Mouse (Mus musculus): Measurements from ENCODE around the gene Ano6. TPM values are rescaled to one million over a fixed set of nuclear protein-coding genes. Genes with fewer than 3 reads are reported as not detected.

Ano6 gene
- polyA plus RNA-seq, 1 experiment from 2014 or later, result 8.4 TPM

DNA sequence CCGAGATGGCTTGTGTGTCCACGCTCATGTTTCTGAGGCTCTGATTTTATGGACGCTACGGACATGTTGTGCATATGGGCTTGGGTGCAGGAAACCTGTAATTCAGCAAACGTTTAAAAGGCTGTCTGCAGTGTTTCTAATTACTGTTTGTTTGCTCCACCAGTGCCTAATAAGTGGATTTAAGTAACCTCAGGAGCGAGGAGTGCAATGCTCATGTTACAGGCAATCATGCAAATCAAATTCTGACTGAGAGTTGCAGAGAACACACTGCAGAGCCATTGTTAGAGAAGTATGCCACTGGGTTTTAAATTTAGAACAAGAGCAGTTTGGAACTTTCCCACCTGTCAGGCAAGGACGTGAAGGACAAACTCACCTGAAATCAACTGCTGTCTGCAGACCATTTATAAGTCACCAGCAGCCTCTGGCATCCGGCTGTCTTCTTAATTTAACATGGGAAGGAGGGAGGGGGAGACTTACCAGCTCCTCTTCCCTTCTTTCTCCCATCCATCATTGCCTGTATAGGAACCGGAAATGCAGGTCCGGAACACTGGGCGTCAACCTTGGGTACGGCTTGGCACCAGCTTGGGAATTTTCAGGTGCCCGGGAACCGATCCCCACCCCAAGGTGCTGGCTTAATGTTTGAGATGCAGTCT lies 39.0 kb downstream of the Ano6 start:
- Histone ChIP-seq H3K27ac (replicated peaks) (no peak overlapping the region), H3K4me1 (replicated peaks) (peaks cover 15% of the 10 kb centered on the region), H3K9me3 (replicated peaks) (no peaks in the 10 kb centered on the region), H3K4me2 (no peak overlapping the region), H3K4me3 (replicated peaks) (no peak overlapping the region), H3K27me3 (no peaks in the 10 kb centered on the region), H3K9ac (no peak overlapping the region), H3K36me3 (replicated peaks) (no peaks in the 10 kb centered on the region)
- ATAC-seq (ENCODE audit: insufficient read depth), result no peak
- WGBS (ENCODE audit: insufficient replicate concordance), result 76% methylated on average over 14 of the region's 14 CpGs

DNA sequence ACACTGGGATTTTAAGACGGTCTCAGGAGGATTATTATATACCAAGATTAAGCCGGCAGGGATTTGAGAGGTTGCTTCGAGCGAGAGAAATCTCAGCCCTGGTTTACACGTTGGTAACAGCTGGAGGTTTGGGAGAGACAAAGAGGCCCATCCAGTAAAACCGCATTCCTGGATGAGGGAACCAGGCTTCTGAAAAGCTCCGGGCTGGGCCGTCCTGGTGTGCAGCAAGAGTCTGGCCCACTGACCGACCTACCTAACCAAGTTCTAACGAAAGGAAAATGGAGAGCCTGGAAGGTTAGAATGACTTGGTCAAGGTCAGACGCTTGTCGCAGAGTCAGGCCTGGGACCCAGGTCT lies 39.5 kb downstream of the Ano6 start:
- Histone ChIP-seq H3K27me3 (no peaks in the 10 kb centered on the region), H3K9ac (no peak overlapping the region), H3K4me3 (replicated peaks) (no peak overlapping the region), H3K4me1 (replicated peaks) (peaks cover 15% of the 10 kb centered on the region), H3K27ac (replicated peaks) (no peak overlapping the region), H3K9me3 (replicated peaks) (no peaks in the 10 kb centered on the region), H3K4me2 (no peak overlapping the region), H3K36me3 (replicated peaks) (no peaks in the 10 kb centered on the region)
- no peak for ATAC-seq (ENCODE audit: insufficient read depth)
- 73% methylated on average over 12 of the region's 12 CpGs for WGBS (ENCODE audit: insufficient replicate concordance)

DNA sequence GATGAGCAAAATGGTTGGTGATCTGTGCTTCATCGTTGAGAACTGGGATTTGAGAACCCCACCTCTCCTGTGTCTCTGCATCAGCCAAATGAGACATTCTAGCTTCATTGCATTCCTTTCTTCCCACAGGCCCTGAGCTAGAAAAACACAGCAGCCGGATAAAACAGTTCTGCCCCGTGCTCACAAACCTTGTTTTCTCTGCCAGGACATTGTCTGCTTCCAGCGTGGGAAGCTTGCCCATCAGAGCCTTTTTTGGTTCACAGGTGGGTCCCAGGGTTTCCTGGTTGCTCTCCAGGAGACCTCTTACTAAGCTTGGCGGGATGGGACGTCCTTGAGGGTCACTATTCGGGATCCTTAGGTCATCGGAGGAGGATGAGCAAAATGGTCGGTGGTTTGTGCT lies 42.6 kb downstream of the Ano6 start:
- no peak overlapping the region for H3K4me2 ChIP-seq
- peaks cover 26% of the 10 kb centered on the region for H3K4me1 ChIP-seq (replicated peaks)
- no peak overlapping the region for H3K27ac ChIP-seq (replicated peaks)
- no peak overlapping the region for H3K9ac ChIP-seq
- no peaks in the 10 kb centered on the region for H3K36me3 ChIP-seq (replicated peaks)
- no peak for ATAC-seq (ENCODE audit: insufficient read depth)
- H3K9me3 ChIP-seq (replicated peaks), result no peaks in the 10 kb centered on the region
- no peak overlapping the region for H3K4me3 ChIP-seq (replicated peaks)
- WGBS (ENCODE audit: insufficient replicate concordance), result 75% methylated on average over 9 of the region's 9 CpGs
- H3K27me3 ChIP-seq, result no peaks in the 10 kb centered on the region

DNA sequence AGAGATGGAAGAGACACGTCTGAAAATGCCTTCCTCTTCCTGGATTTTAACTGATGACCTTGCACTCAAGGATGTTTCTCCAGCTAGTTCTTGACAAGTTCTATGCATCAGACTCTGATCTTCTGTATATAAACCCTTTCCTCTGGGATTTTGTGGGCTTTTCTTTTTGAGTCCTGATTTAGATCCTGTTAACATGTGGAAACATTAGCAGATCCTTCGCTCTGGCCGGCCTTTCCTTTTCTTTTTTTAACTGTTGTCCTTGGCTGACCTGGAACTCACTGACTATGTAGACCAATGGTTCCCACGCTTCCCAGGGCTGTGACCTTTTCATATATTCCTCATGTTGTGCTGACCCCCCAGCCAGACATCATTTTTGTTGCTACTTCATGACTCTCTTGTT lies 45.4 kb downstream of the Ano6 start:
- 59% methylated on average over 4 of the region's 4 CpGs for WGBS (ENCODE audit: insufficient replicate concordance)
- Histone ChIP-seq H3K27me3 (no peaks in the 10 kb centered on the region), H3K4me2 (no peak overlapping the region), H3K9ac (no peak overlapping the region), H3K4me1 (replicated peaks) (peaks cover 40% of the 10 kb centered on the region), H3K27ac (replicated peaks) (no peak overlapping the region), H3K9me3 (replicated peaks) (no peaks in the 10 kb centered on the region), H3K36me3 (replicated peaks) (no peaks in the 10 kb centered on the region), H3K4me3 (replicated peaks) (no peak overlapping the region)
- ATAC-seq (ENCODE audit: insufficient read depth), result no peak

DNA sequence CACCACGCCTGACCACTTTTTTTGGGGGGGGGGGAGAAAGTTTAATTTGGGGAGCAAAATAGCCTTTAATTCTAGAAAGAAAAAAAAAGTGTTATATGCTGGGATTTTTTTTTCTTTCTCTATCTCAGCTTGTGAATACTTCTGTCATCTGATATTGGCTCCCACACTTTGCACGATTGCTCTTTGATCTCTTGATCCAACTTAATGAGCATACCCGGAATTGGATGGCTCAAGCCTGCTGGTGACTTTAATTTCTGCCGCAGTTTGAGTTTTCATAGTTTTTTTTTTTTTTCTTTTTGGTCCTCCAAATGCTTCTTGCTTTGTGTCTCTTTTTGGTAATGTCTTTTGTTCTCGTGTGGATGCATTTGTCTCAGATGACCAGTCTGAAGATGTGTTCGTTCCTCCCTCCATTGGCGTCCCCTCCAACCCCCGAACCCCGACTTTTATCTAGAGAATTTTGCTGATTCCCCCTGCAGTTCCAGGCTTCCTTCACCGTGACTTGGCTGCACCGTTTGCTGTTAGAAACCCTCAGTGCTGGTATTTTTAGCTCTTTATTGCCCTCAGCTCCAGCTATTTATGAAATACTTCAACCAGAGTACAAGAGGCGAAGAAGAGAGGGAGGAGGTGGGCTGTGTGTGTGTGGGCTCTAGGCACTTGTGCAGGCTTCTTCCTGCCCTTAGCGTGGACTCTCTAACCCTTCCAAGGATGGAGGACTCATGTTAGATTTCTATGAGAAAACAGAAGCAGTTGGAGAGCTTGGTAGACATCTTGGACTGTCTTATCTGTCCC lies 46.2 kb downstream of the Ano6 start:
- Histone ChIP-seq H3K9me3 (replicated peaks) (no peaks in the 10 kb centered on the region), H3K36me3 (replicated peaks) (no peaks in the 10 kb centered on the region), H3K9ac (no peak overlapping the region), H3K4me1 (replicated peaks) (peaks cover 40% of the 10 kb centered on the region), H3K4me2 (no peak overlapping the region), H3K4me3 (replicated peaks) (no peak overlapping the region), H3K27ac (replicated peaks) (peak overlapping the region; percentile 33; the same call in 1 of the 2 replicates), H3K27me3 (no peaks in the 10 kb centered on the region)
- no peak for ATAC-seq (ENCODE audit: insufficient read depth)
- 25% methylated on average over 13 of the region's 13 CpGs for WGBS (ENCODE audit: insufficient replicate concordance)

DNA sequence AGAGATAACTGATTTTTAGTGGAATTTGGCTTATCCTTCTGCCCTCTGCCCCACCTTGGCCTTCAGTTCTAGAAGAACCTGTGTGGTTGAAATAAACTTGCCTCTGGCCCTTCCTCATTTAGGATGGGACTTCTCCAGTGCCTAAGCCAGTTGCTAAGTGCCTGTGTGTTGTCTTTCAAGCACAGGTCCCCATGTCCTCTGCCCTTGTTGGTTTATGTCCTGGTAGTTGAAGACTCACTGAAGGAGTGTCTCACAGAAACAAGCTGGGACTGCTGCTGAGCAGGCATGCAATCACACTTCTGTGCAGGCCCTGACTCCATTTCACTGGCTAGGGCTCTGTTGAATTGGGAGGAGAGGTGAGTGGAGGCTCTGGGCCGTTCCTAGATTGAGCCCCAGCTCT lies 46.9 kb downstream of the Ano6 start:
- H3K4me2 ChIP-seq, result no peak overlapping the region
- H3K36me3 ChIP-seq (replicated peaks), result no peaks in the 10 kb centered on the region
- H3K4me3 ChIP-seq (replicated peaks), result no peak overlapping the region
- H3K4me1 ChIP-seq (replicated peaks), result peaks cover 40% of the 10 kb centered on the region
- H3K27ac ChIP-seq (replicated peaks), result peak overlapping the region; percentile 61
- WGBS (ENCODE audit: insufficient replicate concordance), result 28% methylated on average over 1 of the region's 1 CpGs
- no peak overlapping the region for H3K9ac ChIP-seq
- no peaks in the 10 kb centered on the region for H3K27me3 ChIP-seq
- no peaks in the 10 kb centered on the region for H3K9me3 ChIP-seq (replicated peaks)
- no peak for ATAC-seq (ENCODE audit: insufficient read depth)

DNA sequence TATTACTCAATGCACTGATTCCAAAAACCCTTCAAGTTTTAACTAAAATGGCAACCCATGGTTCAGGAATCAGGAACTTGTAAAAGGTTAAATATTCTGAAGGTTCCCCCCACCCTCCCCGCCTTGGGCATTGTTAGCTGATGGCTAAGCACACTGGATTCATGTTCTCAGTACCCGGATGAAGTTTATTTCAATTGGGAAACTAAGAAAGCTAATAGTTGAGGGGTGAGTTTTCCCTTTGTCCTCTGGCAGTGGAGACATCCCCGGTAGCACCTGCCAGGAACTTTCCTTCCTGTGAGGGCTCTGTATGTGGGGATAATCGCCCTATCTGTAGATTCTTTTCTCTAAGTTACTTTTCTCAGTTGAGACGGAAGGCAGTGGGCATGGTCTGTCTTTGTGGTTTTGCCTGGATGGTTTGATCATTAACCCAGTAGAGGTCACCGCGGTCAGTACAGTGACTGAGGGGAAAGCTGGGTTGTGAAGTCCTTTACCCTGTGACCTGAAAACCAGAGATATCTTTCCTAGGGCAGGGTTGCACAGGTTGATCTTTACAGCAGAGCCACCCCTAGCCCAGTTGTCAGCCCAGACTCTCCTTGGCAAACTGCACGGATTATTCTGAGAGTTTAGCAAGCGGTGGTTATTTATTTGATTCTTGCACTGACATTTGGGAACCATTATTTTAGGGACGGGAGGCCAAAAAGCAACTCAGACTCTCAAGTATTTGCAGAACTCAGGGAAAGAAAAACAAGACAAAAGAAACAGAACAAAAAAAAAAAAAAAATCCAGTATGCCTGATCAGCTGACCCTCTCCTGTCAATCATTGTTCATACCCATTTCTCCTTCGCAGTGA lies 47.8 kb downstream of the Ano6 start:
- Histone ChIP-seq H3K4me2 (peak overlapping the region; percentile 38), H3K9ac (no peak overlapping the region), H3K4me3 (replicated peaks) (no peak overlapping the region), H3K9me3 (replicated peaks) (no peaks in the 10 kb centered on the region), H3K4me1 (replicated peaks) (peaks cover 40% of the 10 kb centered on the region), H3K27me3 (no peaks in the 10 kb centered on the region), H3K36me3 (replicated peaks) (no peaks in the 10 kb centered on the region), H3K27ac (replicated peaks) (peak overlapping the region; percentile 71)
- 9% methylated on average over 11 of the region's 11 CpGs for whole genome bisulfite sequencing (ENCODE audit: insufficient replicate concordance)
- ATAC-seq (ENCODE audit: insufficient read depth), result peak; percentile 76

DNA sequence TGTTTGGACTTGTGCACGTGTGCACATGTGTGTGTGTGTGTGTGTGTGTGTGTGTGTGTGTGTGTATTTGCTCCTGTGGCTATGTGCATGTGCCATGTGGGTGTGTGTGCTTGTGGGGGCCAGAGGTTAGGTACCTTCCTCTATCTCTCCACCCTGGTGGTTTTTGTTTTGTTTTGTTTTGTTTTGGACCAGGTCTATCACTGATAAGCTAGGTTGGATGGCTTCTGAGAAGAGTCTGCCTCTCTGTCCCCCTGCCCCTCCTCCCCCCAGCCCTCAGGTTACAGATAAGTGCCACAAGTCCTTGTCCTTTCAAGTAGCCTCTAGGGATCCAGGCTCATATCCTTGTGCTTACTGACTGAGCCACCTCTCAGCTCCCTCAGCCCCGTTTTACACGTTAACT lies 49.1 kb downstream of the Ano6 start:
- no peaks in the 10 kb centered on the region for H3K36me3 ChIP-seq (replicated peaks)
- no peaks in the 10 kb centered on the region for H3K9me3 ChIP-seq (replicated peaks)
- 0 out of 2 replicates have a peak overlapping the region, but pooled peaks have one; percentile 10 for H3K4me2 ChIP-seq
- 0 out of 2 replicates have a peak, but pooled peaks have one; percentile 22 for ATAC-seq (ENCODE audit: insufficient read depth)
- H3K9ac ChIP-seq, result no peak overlapping the region
- no peak overlapping the region for H3K27ac ChIP-seq (replicated peaks)
- H3K4me3 ChIP-seq (replicated peaks), result no peak overlapping the region
- no peaks in the 10 kb centered on the region for H3K27me3 ChIP-seq
- 33% methylated on average over 3 of the region's 3 CpGs for WGBS (ENCODE audit: insufficient replicate concordance)
- peaks cover 40% of the 10 kb centered on the region for H3K4me1 ChIP-seq (replicated peaks)

DNA sequence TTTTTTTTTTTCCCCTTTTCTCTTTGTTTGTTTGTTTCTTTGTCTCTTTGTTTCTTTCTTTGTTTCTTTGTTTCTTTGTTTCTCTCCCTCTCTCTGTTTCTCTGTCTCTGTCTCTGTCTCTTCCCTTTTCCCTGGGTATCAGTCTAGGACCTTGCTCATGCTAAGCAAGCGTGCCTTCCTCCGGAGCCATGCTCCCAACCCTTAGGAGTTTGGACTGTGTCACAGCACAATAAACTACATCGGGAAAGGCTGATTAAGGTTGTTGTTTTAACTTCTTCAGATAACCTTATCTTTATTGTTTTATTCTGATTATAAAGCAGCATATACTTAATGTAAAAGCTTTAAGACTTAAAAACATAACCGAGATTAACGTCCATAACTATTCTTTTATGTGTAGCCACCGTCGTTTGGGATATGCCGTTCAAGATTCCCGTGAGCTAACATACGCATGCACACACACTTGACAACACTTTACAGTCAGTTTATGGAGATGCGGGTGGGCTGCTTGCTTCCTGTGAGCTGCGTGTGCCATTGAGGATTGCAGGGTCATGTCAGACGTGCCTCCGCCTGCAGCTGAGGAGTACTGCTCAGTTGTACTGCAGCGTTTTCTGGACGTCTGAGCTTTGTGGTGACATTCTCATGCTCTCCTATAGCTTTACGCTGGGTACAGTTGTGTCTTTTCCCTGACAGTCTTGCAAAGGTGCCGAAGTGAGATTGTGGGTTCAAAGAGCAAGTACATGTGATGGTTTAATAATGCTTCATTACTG lies 52.7 kb downstream of the Ano6 start:
- no peak overlapping the region for H3K27ac ChIP-seq (replicated peaks)
- ATAC-seq (ENCODE audit: insufficient read depth), result no peak
- no peak overlapping the region for H3K4me3 ChIP-seq (replicated peaks)
- H3K9ac ChIP-seq, result no peak overlapping the region
- no peaks in the 10 kb centered on the region for H3K9me3 ChIP-seq (replicated peaks)
- no peaks in the 10 kb centered on the region for H3K36me3 ChIP-seq (replicated peaks)
- H3K4me2 ChIP-seq, result no peak overlapping the region
- WGBS (ENCODE audit: insufficient replicate concordance), result 78% methylated on average over 18 of the region's 18 CpGs
- peaks cover 37% of the 10 kb centered on the region for H3K4me1 ChIP-seq (replicated peaks)
- no peaks in the 10 kb centered on the region for H3K27me3 ChIP-seq

DNA sequence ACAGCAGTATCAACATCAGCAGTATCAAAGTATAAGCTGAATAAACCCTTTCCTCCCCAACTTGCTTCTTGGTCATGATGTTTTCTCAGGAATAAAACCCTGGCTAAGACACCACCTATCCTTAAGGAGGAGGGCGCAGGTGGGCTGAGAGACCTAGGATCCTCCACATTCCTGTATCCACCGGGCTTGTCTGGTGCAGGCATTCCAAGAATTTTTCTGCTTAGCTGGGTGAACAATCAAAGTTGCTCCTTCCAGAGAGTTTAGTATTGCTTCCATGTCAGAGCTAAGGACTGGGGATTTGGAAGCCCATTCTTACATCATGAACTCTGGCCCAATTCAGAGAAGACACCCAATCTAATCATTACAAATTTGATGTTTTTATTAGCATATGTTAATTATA lies 53.8 kb downstream of the Ano6 start:
- 53% methylated on average over 2 of the region's 2 CpGs for WGBS (ENCODE audit: insufficient replicate concordance)
- H3K27ac ChIP-seq (replicated peaks), result no peak overlapping the region
- ATAC-seq (ENCODE audit: insufficient read depth), result no peak
- H3K4me1 ChIP-seq (replicated peaks), result peaks cover 38% of the 10 kb centered on the region
- no peak overlapping the region for H3K9ac ChIP-seq
- H3K36me3 ChIP-seq (replicated peaks), result no peaks in the 10 kb centered on the region
- no peak overlapping the region for H3K4me3 ChIP-seq (replicated peaks)
- no peak overlapping the region for H3K4me2 ChIP-seq
- no peaks in the 10 kb centered on the region for H3K9me3 ChIP-seq (replicated peaks)
- H3K27me3 ChIP-seq, result no peaks in the 10 kb centered on the region

Data from liver, embryonic 15.5 days (tissue).